Mouse (Mus musculus) retina, adult 2 months (tissue): ENCODE measurements around the gene Susd4.
A peak's percentile ranks its signal among the peaks of the same experiment; 100 is the strongest.

Experiments
- DNase-seq: peaks from one replicate; pipeline ENCODE4 v3.0.0-alpha.2; 2012; ENCODE audit warnings: low read depth, low spot score

Susd4 gene

DNA sequence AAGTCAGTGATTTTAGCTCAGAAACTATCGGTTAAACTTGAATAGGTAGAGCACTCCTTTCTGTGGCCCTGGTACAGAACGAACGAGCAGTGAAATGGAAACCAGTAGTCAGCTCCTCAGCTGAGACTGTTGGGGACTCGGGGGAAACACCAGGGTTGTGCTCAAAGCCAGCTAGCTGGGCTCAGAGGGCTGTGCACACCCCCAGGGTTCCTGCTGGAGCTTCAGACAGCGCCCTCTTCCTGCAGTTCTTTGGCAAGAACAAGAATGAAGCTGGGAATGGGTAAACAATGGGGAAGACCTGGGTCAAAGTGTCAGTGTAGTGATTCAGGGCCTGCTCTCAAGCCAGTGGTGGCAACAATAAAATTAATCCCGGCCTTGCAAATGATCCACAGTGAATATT lies 88.5 kb downstream of the Susd4 start:
- no peak for DNase-seq

DNA sequence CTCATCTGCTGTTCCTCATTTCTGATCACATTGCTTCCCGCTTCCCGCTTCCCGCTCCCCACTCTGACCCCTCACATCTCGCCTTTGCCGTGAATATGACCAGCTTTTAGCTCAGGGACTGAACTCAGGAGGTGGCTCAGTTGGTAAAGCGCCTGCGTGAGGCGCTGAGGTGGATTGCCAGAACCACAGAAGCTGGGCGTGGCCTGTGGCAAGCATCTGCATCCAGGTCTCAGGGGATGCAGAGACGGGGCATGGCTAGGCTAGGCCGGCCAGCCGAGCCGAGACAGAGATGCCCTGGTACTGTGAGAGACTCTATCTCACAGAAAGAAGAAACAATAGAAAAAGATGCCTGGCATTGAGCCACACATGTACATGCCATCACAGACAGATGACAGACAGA lies 93.0 kb downstream of the Susd4 start:
- DNase-seq = no peak

DNA sequence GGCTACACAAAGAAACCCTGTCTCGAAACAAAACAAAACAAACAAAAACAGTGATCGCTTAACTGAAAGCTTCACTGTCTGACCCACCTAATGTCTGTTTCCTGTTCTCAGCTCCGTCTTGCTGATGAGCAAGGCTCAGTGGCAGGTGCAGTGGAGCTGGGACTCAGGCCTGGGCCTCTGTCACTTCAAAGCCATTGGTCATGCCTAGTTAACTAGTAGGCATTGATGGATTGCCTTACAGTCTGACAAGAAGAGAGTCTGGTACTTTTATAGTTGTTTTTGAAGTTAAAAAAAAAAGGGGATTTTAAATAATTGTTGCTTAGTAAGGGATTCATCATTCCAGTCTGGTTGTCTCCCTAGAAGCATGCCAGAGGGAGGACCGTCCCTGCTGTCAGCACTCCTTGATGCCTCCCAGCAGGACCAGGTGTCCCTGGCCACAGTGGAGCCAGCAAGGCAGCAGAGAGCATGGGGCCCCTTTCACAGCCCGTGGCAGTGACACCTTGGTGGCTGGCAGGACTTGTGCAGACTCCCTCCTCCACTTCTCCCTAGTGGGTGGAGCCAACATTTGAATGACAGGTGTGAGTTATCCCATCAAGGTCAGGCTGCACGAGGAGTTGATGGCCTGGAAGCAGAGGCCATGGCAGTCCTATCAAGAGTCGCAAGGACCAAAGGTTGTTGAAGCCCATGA lies 98.2 kb downstream of the Susd4 start:
- DNase-seq = no peak

DNA sequence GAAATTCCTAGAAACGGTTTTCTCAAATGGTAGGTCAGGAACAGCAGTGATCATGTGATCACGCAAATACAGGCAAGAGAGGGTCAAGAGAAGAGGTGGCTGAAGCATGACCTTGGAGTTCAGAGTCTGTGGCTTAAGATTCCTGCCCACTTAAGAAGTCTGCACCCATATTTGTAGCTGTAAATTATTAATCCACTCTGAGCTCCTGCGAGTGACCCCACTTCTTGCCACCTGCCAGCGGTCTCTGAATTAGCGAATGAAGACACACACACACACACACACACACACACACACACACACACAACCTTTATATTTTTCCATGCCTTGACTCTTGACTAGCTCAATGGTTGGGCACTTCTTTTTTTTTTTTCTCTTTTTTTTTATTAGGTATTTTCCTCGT lies 99.7 kb downstream of the Susd4 start:
- DNase-seq = no peak

DNA sequence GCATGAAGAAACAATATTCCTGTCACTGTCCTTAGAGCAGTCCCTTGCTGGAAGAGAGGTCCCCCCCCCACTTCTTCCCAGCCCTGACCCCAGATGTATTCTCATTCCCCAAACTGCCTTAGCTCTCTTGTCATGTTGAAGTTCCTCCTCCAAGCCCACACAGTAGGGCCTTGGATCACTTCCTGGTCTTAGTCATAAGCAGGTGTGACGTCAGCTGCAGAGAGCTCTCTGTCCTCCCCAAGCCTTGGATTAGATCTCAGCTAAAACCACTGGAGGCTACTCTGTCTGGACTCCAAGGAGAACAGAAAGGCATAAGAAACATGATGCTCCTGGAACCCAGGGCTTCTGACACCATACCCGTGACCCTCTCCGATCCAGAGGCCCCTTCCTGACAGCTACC lies 104.2 kb downstream of the Susd4 start:
- no peak for DNase-seq

DNA sequence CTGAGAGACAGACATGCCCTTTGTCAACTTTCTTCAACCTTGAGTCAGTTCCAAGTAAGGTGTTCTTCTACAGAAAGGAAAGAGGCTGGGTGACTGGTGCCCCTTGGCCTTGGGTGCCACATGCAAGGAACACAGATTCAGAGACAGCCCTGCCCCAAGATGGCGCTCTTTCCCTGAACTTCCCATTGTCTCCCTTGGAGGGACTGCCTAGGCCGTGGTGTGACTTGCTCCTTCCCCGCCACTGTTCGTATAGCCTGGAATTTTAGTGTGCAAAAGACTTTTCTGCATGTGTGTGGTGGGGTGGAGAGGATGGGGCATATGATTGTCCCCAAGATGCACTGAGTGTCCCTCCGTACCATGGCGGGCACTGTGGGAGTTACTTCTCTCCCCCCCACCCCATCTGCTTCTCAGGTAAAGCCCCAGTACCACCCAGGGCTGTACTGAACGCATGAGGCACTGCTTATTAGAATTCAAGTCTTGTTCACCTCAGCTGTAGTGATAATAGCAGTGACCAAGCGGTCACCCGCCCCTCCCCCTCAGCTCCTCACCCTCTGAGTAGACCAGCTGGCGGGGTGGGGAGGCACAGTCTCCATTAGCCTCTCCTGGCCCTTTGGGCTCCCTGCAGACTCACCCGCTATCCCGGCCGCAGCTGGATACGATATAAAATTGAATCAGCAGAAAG lies 104.9 kb downstream of the Susd4 start:
- no peak for DNase-seq

DNA sequence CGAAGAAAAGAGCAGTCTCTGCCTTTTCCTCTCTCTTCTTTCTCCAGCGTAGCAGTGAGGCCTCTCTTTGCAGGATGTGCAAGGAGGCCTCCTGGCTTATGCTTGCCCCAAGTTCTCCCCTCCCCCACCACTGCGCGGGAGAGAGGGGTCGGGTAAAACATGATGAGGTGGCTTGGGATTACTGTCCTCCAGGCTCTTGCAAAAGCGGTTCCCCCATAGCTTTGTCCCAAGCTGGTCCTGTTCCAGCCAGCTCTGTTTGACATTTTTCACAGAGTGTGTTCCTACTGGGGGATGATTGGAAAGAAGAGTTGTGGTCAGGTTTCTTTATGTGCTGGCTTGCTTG lies 105.4 kb downstream of the Susd4 start:
- DNase-seq = no peak

DNA sequence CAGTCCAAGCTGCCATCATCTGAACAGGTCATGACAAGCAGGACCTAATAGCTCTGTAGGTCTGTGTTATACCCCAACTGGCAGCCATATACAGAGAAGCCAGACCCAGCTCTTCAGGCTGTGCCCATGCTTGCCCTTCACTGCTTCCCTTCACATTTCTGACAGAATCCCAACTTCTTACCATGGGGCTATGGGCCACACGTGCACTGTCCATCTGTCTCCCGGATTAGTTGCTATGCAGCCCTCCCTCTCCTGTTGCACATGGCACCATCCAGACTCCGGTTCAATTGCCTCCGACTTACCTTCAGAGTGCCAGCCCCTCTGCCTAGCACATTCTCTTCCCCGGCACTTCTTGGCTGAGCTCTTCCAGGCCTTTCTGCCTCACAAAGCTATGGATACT lies 114.5 kb downstream of the Susd4 start:
- no peak for DNase-seq

DNA sequence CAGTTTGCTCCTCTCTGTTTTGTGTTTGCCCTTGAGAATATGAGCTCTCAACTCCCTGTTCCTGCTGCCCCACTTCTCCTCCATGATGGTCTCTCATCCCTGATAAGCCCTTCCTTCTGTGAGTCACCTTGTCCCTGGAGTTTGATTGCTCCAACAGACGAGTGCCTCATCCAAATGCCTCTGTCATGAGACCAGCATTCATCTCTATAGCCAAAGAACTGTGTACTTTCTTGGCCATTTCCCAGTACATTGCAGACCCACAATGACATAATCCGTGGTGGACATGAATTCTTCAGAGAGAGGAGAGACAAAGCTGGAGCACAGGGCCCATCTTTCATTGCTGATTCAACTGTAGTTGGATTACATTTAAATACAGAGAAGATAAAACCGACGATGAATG lies 115.1 kb downstream of the Susd4 start:
- no peak for DNase-seq

DNA sequence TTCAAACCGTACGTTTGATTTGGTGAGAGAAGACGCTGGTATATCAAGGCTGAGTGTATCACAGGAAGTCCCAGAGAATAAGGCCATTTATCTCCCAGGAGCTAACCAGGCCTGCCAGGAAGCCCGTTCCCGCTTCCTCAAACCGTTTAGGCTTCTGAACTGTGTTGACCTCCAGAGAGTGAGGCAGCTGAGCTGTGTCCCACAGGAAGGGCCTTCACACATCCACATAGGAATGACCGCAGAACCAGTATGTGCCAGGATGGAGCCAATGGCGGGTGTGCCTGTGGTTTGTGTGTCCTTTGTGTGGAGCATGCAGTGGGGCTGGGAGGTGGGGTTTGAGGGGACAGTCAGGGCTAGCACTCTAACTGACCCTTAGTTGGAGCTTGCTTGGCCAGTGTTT lies 117.6 kb downstream of the Susd4 start:
- no peak for DNase-seq

DNA sequence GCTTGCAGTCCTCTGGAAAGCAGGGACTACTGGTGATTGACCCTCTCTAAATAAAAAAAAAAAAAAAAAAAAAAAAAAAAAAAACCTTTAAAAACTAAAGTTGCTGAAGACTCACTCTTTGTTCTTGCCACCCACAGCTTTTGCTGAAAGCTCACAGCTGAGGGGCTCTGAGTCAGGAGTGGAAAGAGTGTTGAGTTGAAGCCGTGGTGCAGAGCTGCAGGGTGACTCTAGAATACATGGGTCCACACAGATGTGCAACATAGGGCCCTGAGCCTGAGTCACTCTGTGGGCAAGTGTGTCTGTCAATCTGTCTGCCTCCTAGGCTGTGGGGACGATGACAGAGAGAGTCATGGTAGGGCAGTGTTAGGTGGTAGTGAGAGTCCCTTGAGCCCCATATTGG lies 119.0 kb downstream of the Susd4 start:
- DNase-seq = no peak

DNA sequence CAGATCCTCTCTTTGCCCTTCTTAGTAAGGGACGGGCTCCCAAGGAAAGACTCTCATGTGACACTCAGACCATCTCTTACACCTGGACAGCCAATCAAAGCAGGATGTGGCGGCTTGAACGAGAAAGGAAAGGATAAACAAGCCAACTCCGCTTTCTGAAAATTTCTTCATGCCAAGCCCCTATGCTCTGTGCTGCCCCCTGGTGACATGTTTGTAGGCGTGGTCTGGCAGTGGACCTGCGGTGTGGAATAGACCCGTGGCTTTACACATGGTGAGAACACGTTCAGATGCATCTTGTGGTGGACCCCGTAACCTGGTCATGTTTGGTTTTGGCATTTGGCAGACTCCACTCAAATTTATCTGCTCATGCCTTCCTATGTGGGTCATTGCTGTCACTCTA lies 132.0 kb downstream of the Susd4 start:
- no peak for DNase-seq

DNA sequence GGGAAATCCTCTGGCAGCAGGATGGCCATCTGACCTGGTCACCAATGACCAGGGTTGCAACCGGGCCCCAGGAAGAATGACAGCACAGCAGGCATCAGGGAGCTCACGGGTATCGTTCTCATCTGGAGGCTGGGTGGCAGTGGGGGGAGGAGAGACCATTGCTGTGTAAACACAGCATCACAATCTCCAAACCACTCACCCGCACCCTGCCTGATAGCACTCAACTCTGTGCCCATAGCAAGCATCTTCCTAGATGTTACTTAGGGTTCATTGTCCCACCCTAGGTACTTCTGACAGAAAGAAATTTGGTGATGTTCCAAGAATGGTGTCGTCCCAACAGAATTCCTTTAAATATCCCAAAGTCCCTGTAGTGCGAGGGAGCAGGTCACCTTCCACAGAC lies 133.4 kb downstream of the Susd4 start:
- no peak for DNase-seq

DNA sequence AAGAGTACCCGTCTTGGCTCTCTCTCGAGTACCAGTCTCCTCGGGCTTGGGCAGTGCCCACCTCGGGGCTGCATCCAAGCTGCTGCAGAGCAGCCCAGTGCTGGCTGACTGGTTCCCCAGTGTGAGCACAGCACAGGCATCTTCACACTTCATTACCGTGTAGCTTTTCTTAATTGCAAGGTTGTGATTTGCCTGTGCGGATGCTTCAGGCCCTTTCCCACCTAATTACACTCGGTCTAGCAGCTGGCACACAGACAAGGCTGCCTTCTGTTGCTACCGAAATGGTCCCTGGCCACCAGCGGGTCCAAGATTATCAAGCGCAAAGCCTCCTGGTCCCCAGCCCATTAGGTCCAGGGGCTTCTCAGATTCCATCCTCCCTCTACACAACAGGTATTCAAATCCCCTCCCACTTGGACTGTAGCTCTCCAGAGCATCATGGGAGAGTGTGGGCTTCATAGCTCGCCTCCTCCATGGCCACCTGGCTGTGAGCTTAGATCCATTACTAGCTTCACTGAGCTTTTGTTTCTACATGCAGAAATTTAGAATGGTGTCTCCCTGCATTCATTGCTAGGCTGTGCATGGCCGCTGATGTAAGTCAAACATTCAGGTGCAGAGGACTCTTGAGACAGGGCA lies 134.0 kb downstream of the Susd4 start:
- DNase-seq = no peak

DNA sequence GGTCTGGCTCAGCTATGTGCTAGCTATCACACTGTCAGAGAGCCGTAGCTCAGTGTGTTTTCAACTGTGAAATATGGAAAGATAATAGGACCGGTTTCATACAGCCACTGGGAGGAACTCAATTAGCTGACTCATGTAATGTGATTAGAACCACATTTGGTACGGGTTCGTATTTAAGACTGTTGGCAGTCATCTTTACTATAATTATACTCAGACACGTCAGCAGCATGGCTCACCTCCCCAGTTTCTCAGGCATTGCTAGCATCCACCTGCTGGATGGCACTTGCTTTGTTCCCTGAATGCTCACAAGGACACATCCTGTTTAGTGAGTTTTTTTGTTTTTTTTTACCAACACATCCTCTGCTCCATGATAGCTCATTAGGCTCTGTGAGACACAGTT lies 138.4 kb downstream of the Susd4 start:
- DNase-seq = no peak

DNA sequence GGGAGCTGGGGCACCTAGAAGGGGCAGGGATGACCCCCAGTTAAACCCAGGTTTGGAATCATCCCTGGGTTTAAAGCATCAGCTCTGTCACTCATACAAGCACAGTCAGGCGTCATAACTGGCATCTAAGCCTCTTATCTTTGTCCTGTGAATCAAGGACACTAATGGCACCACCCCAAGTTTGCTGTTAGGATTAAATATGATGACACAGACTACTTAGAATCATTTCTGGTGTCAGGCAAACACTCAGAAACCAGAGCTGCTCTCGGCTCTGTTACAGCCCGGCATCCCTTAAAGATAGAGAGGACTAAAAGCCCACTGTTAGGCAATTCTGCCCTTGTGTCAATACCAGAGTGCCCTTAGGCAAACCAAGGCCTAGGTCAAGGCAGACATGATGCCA lies 139.2 kb downstream of the Susd4 start:
- no peak for DNase-seq

DNA sequence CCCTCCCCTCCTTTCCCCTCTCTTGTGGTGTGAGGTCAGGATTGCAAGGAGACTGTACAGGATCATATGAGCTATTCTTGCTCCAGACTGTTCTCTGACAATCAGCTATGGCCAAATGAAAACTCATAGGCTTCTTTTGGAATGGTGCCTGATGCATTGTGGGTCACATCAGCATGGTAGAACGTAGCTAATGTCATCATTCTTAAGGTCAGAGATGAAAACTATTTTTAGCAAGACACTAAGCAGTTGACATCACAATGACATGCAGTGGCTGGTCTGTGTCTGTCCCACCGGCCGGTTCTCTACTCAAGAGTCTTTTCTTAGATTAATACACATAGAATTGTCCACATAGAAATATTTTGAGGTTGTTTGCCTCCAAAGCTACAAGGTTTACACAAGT lies 142.0 kb downstream of the Susd4 start:
- no peak for DNase-seq

DNA sequence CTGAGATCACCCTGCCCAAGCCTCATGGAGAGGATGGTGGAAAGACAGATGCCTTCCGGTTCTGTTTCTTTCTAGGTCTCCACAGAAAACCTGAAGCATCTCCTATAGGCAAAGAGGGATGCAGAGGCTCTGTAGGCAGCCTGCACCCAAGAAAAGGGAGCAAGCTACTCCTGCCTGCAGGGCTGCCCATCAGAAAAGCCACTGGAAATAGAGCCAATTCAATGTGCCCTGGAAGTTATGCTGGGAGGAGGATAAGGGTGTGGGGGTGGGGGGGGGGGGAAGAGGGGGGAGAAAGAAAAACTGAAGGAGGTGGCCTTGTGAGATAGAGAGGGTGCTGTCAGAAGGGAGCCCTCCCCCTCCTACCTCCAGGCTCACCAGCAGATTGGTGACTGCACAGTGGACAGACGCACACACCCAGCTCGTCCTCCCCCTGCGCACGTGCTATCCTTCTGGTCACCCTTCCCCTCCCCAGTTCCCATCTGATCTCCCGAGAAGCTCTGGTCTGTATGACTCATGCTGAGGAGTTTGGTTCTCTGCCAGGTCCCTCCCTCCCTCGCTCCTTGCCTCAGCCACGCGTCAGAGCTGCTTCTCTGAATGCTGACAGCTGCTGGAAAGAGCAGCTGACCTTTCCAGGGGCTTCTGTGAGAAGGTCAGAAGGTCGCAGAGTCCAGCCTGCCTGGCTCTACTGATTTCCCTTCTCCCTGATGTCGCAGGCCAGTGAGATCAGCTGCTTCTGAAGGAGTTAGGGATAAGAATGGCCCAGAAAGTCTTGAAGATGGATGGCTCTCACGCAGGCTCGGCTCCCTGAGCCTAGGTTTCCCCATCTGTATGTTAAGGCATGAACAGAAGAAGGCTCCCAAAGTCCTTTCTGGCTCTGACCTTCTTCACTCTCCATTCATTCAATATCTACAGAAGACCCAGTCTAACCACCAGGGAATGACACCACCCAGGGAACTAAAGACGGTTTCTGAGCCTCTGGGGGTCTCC lies 144.7 kb downstream of the Susd4 start:
- peak; percentile 41 for DNase-seq

DNA sequence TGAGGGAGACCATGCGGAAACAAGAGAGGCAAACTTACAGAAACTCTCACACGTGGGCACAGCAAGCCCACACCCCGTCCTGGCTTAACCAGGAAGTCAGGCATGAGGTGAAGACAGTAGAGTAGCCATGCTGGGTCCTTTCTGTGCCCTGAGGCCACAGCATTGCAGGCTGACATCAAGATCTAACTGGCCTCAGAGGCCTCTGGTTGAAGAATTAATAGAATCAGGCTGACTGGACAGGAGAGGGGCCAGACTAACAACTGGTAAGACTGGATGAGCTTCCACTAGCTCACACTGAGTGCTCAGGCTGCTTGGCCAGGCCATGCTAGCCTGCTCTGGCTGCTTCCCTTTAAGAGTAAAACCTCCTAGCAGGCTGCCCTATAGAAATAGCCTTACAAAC lies 145.4 kb downstream of the Susd4 start:
- DNase-seq = no peak

DNA sequence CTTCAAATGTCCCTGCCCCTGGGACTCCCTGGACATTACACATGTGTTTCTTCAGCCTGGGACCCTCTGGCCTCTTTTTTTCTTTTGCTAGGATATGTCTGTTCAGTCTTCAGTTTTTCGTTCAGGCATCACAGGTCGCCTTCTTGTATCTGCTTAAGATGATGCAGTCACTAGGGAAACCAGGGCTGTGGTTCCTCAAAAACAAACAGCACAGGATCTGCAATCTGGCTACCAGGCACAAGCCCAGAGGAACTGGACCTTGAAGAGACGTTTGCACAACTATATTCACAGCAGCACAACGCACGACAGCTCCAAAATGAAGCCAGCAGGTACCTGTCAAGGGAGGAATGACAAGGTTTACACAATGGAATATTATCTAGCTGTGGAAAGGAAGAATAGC lies 145.9 kb downstream of the Susd4 start:
- DNase-seq = no peak

DNA sequence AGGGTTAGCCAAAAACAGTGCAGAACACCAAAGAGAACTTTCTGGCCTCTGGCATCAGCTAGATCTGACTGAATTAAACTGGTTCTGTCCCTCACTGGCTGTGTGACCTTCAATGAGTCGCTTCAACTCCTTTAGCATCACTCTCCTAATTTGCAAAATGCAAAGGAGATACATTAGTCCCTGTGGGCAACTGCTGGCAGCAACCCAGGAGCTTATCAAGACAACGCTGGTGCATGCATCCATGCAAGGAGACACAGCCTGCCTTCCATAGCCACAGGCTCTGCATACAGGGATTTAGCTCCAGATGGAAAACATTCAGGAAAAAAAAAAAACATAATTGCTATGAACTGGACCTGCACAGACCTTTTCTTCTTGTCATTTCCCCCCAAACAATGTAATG lies 148.9 kb downstream of the Susd4 start:
- no peak for DNase-seq
